Mouse (Mus musculus) C2C12 (cell line): ENCODE measurements around the gene Mvd.

Experiments used
- CTCF ChIP-seq: IDR thresholded peaks from one replicate; pipeline ENCODE4 v1.5.1; 2011; ENCODE audit not compliant: control insufficient read depth, insufficient read depth, insufficient read length
- MAX ChIP-seq: IDR thresholded peaks from one replicate; pipeline ENCODE4 v1.6.1; 2011; ENCODE audit warnings: mild to moderate bottlenecking, control low read depth
- MYOD1 ChIP-seq: IDR thresholded peaks from one replicate; pipeline ENCODE4 v1.6.1; 2011; ENCODE audit warnings: low read depth; ENCODE audit not compliant: control insufficient read depth, insufficient read length
- MYOG ChIP-seq: IDR thresholded peaks from one replicate; pipeline ENCODE4 v1.6.1; 2011; ENCODE audit not compliant: control insufficient read depth, insufficient read length; ENCODE audit errors: extremely low read depth
- USF1 ChIP-seq: IDR thresholded peaks from one replicate; pipeline ENCODE4 v1.6.1; 2011; ENCODE audit warnings: low read depth, mild to moderate bottlenecking, control low read depth, moderate library complexity

GRCm38 (mm10) chr8:122421376-122422070, 21.7 kb downstream of the Mvd start, which contains the start of gene Il17c:
- no peak for TF ChIP-seq CTCF
- TF ChIP-seq MAX, result no peak
- no peak for TF ChIP-seq MYOD1
- TF ChIP-seq USF1, result no peak
- no peak for TF ChIP-seq MYOG
